Mouse (Mus musculus): Measurements from ENCODE around the gene Popdc3. TPM values are rescaled to one million over a fixed set of nuclear protein-coding genes. Genes with fewer than 3 reads are reported as not detected.

Popdc3 gene
- polyA plus RNA-seq, 1 experiment from 2014 or later = 0.49 TPM

DNA sequence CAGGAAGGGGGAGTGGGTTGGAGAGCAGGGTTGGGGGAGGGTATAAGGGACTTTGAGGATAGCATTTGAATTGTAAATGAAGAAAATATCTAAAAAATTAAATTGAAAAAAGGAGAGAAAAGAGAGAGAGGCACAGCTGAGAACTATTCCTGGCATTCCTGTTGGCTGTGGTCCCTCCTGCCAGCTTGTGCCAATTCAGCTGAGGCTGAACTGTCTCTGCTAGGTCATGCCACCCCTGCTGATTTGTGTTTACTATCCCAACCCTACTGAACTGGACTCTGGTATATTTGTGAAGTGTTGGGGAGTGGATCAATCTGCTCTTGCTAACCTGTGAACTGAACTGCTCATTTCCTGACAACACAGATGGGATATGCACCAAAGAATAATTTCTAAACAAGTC, 32.3 kb downstream of the Popdc3 start:
- H3K4me3 ChIP-seq = no peak overlapping the region
- ATAC-seq = no peak
- H3K9me3 ChIP-seq (replicated peaks) = no peaks in the 10 kb centered on the region; the same call in 1 of the 2 replicates
- no peaks in the 10 kb centered on the region for H3K36me3 ChIP-seq (ENCODE audit: poor library complexity, severe bottlenecking)
- H3K9ac ChIP-seq = no peak overlapping the region
- H3K27me3 ChIP-seq = no peaks in the 10 kb centered on the region
- no peak overlapping the region for H3K27ac ChIP-seq
- H3K4me2 ChIP-seq = no peak overlapping the region
- no peaks in the 10 kb centered on the region for H3K4me1 ChIP-seq

DNA sequence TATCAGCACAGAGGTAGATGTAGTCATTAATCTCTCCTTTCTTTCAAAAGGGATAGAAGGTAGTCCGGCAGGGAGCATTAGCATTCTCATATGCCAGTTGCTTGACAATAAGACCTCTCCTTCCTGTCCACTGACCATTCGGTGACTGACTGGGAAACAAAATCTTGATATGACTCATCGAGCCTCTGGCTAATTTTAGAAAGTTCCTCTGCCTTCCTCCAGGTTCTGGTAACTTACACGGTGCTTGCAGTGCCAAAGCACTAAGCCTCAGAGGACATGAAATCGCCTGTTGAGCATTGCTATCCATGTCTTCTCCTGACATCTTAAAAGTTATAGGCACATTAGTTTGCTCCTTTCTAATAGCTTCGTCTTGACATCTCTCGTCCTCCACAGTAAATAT, 38.8 kb downstream of the Popdc3 start:
- H3K9ac ChIP-seq = no peak overlapping the region
- H3K4me1 ChIP-seq = no peaks in the 10 kb centered on the region
- no peak for ATAC-seq
- no peaks in the 10 kb centered on the region for H3K27me3 ChIP-seq
- 86% methylated on average over 7 of the region's 7 CpGs for WGBS
- no peak overlapping the region for H3K4me3 ChIP-seq
- no peaks in the 10 kb centered on the region for H3K36me3 ChIP-seq (ENCODE audit: poor library complexity, severe bottlenecking)
- H3K27ac ChIP-seq = no peak overlapping the region
- H3K4me2 ChIP-seq = no peak overlapping the region
- no peaks in the 10 kb centered on the region for H3K9me3 ChIP-seq (replicated peaks)

- H3K9me3 ChIP-seq (replicated peaks) = no peaks in the 10 kb centered on the region
- H3K4me1 ChIP-seq = no peaks in the 10 kb centered on the region
- H3K9ac ChIP-seq = no peak overlapping the region
- H3K36me3 ChIP-seq (ENCODE audit: poor library complexity, severe bottlenecking) = no peaks in the 10 kb centered on the region
- no peak overlapping the region for H3K27ac ChIP-seq
- ATAC-seq = peak; percentile 38; the same call in 1 of the 2 replicates
- no peak overlapping the region for H3K4me2 ChIP-seq
- WGBS = 47% methylated on average over 4 of the region's 4 CpGs
- H3K4me3 ChIP-seq = no peak overlapping the region
- H3K27me3 ChIP-seq = no peaks in the 10 kb centered on the region
Measured at GRCm38 (mm10) chr10:45229954-45230353, 52.1 kb downstream of the Popdc3 start.

- Histone ChIP-seq H3K4me3 (no peak overlapping the region), H3K27ac (no peak overlapping the region), H3K9ac (no peak overlapping the region), H3K9me3 (replicated peaks) (no peaks in the 10 kb centered on the region), H3K27me3 (no peaks in the 10 kb centered on the region), H3K4me2 (no peak overlapping the region), H3K4me1 (no peaks in the 10 kb centered on the region), H3K36me3 (ENCODE audit: poor library complexity, severe bottlenecking) (no peaks in the 10 kb centered on the region)
- WGBS = 70% methylated on average over 6 of the region's 6 CpGs
- ATAC-seq = no peak
Measured at GRCm38 (mm10) chr10:45233351-45233750, 55.5 kb downstream of the Popdc3 start.

GRCm38 (mm10) chr10:45236304-45236703, 58.4 kb downstream of the Popdc3 start:
- Histone ChIP-seq H3K27me3 (no peaks in the 10 kb centered on the region), H3K9ac (no peak overlapping the region), H3K9me3 (replicated peaks) (no peaks in the 10 kb centered on the region), H3K4me1 (no peaks in the 10 kb centered on the region), H3K27ac (no peak overlapping the region), H3K4me3 (no peak overlapping the region), H3K4me2 (no peak overlapping the region), H3K36me3 (ENCODE audit: poor library complexity, severe bottlenecking) (no peaks in the 10 kb centered on the region)
- WGBS = 45% methylated on average over 3 of the region's 3 CpGs
- no peak for ATAC-seq

- Histone ChIP-seq H3K4me3 (no peak overlapping the region), H3K4me1 (no peaks in the 10 kb centered on the region), H3K9me3 (replicated peaks) (no peaks in the 10 kb centered on the region), H3K9ac (no peak overlapping the region), H3K27ac (no peak overlapping the region), H3K36me3 (ENCODE audit: poor library complexity, severe bottlenecking) (no peaks in the 10 kb centered on the region), H3K4me2 (no peak overlapping the region), H3K27me3 (no peaks in the 10 kb centered on the region)
- no peak for ATAC-seq
- WGBS = 80% methylated on average over 5 of the region's 5 CpGs
Measured at GRCm38 (mm10) chr10:45237492-45237891, 59.6 kb downstream of the Popdc3 start.

DNA sequence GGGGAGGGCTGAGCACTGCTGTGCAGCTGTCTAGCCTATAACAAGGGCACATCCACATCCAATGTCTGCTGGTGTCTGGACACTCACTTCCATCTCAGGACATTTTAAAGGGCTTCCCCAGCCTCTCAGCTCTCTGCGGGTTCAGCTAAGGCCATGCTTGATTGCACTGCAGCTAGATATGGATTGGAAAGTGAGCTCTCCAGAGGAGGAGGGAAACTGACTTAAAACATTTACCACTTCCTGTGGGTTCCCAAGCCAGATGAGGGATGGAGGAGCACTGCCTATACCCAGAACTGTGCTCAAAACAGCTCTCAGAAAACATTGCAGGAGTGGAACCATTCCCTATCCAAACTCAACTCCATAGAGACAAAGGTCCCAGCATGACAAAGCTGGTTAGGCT, 82.6 kb downstream of the Popdc3 start:
- ATAC-seq = no peak
- Histone ChIP-seq H3K27me3 (no peaks in the 10 kb centered on the region), H3K9me3 (replicated peaks) (peaks cover 7% of the 10 kb centered on the region), H3K27ac (no peak overlapping the region), H3K4me3 (no peak overlapping the region), H3K4me1 (no peaks in the 10 kb centered on the region), H3K4me2 (no peak overlapping the region), H3K9ac (no peak overlapping the region), H3K36me3 (ENCODE audit: poor library complexity, severe bottlenecking) (no peaks in the 10 kb centered on the region)
- WGBS = 91% methylated on average over 1 of the region's 1 CpGs

GRCm38 (mm10) chr10:45262126-45262525, 84.2 kb downstream of the Popdc3 start:
- ATAC-seq = no peak
- WGBS = 89% methylated on average over 3 of the region's 3 CpGs
- H3K9me3 ChIP-seq (replicated peaks) = no peaks in the 10 kb centered on the region

GRCm38 (mm10) chr10:45276499-45276898, 98.6 kb downstream of the Popdc3 start:
- Histone ChIP-seq H3K36me3 (ENCODE audit: poor library complexity, severe bottlenecking) (no peaks in the 10 kb centered on the region), H3K9ac (no peak overlapping the region), H3K9me3 (replicated peaks) (no peaks in the 10 kb centered on the region), H3K27ac (no peak overlapping the region), H3K4me1 (no peaks in the 10 kb centered on the region), H3K4me2 (no peak overlapping the region), H3K4me3 (no peak overlapping the region), H3K27me3 (no peaks in the 10 kb centered on the region)
- ATAC-seq = no peak
- 54% methylated on average over 3 of the region's 3 CpGs for WGBS

More at GRCm38 (mm10) chr10:45262126-45262525, 84.2 kb downstream of the Popdc3 start:
- no peak overlapping the region for H3K4me3 ChIP-seq
- H3K9ac ChIP-seq = no peak overlapping the region
- H3K4me1 ChIP-seq = no peaks in the 10 kb centered on the region
- H3K36me3 ChIP-seq (ENCODE audit: poor library complexity, severe bottlenecking) = no peaks in the 10 kb centered on the region
- no peak overlapping the region for H3K27ac ChIP-seq
- H3K4me2 ChIP-seq = no peak overlapping the region
- H3K27me3 ChIP-seq = no peaks in the 10 kb centered on the region

DNA sequence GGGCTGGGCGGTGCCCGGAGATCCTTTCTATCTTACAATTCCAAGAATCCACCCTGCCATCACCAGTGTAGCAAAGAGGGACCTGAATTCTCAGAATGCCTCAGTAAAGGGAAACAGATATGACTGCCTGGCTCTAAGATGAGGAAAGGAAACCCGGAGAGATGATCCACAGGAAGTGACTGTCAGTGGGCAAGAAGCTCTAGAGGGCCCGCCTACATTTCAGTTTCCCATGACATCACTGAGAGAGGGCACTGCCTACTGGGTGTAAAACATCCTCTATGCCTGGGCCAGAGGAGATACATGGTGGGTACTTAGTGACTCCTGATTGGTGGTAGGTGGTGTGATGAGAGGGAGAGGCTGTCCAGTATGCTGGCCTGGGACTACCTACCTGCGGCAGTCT, 99.1 kb downstream of the Popdc3 start:
- no peak overlapping the region for H3K4me2 ChIP-seq
- H3K4me1 ChIP-seq = no peaks in the 10 kb centered on the region
- no peak overlapping the region for H3K4me3 ChIP-seq
- H3K27ac ChIP-seq = no peak overlapping the region
- no peak for ATAC-seq
- H3K9me3 ChIP-seq (replicated peaks) = no peaks in the 10 kb centered on the region
- WGBS = 91% methylated on average over 5 of the region's 5 CpGs
- no peaks in the 10 kb centered on the region for H3K27me3 ChIP-seq
- H3K36me3 ChIP-seq (ENCODE audit: poor library complexity, severe bottlenecking) = no peaks in the 10 kb centered on the region
- no peak overlapping the region for H3K9ac ChIP-seq

DNA sequence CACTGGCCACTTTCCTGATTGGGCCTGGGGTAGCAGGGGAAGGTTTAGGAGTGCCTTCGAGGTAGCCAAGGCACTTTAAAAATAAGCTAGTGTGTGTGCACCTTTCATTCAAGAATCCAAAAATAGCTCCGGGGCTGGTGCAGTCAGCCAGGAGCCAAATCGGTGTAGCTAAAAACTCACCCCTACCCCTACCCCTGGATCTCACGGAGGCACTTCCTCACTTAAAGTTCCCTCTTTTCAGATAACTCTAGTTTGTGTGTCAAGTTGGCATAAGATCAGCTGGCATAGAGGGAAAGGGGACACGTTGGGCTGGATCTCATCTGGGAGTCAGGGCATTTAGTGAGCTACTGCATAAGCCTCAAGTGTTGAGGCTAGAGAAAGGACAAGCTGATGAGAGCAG, 107.8 kb downstream of the Popdc3 start:
- Histone ChIP-seq H3K4me2 (no peak overlapping the region), H3K27me3 (peaks cover 40% of the 10 kb centered on the region), H3K4me1 (peaks cover 5% of the 10 kb centered on the region), H3K27ac (no peak overlapping the region), H3K4me3 (no peak overlapping the region), H3K9ac (no peak overlapping the region), H3K36me3 (ENCODE audit: poor library complexity, severe bottlenecking) (no peaks in the 10 kb centered on the region), H3K9me3 (replicated peaks) (no peaks in the 10 kb centered on the region)
- ATAC-seq = no peak
- WGBS = 84% methylated on average over 5 of the region's 5 CpGs

DNA sequence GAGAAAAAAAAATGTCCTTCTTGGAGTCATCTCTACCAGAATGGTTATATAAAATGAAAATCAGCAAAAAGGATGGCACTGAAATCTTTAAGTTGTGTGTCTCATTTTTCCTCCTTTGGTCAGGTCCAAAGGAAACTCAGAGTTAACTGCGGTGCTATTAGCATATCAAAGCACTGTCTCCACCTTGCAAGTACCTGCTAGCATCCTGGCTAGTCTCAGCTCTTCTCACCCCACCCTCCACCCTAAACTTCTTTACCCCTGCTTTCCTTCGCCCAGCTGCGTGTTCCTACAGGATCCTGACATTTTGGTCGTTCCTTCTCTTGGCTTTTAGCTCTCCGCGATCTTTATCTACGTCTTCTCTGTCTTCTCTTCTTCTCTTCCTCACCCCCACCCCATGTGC, 110.5 kb downstream of the Popdc3 start:
- Histone ChIP-seq H3K9ac (no peak overlapping the region), H3K36me3 (ENCODE audit: poor library complexity, severe bottlenecking) (no peaks in the 10 kb centered on the region), H3K4me1 (peaks cover 5% of the 10 kb centered on the region), H3K4me3 (no peak overlapping the region), H3K4me2 (no peak overlapping the region), H3K27ac (no peak overlapping the region), H3K9me3 (replicated peaks) (no peaks in the 10 kb centered on the region), H3K27me3 (peaks cover 53% of the 10 kb centered on the region)
- WGBS = 45% methylated on average over 7 of the region's 7 CpGs
- no peak for ATAC-seq

GRCm38 (mm10) chr10:45289218-45290105, 111.6 kb downstream of the Popdc3 start:
- H3K27ac ChIP-seq = no peak overlapping the region
- peak overlapping the region; percentile 57 for H3K4me3 ChIP-seq
- no peaks in the 10 kb centered on the region for H3K36me3 ChIP-seq (ENCODE audit: poor library complexity, severe bottlenecking)
- ATAC-seq = peak; percentile 85
- H3K4me1 ChIP-seq = peaks cover 5% of the 10 kb centered on the region
- 1% methylated on average over 71 of the region's 71 CpGs for WGBS
- peak overlapping the region; percentile 95 for H3K4me2 ChIP-seq
- peak overlapping the region; percentile 72 for H3K9ac ChIP-seq
- H3K27me3 ChIP-seq = peaks cover 53% of the 10 kb centered on the region
- no peaks in the 10 kb centered on the region for H3K9me3 ChIP-seq (replicated peaks)

Data from forebrain, embryonic 13.5 days (tissue).